Mouse (Mus musculus) limb, embryonic 11.5 days (tissue): ENCODE results near the gene Slc1a2. TPM values are rescaled to one million over a fixed set of nuclear protein-coding genes. Genes with fewer than 3 reads are reported as not detected.

Experiments
- ATAC-seq: fragments of 200-750 bp; cut with Nextera tagmentation; 2 replicates; pipeline ENCODE4 v1.8.0; 2017; ENCODE audit warnings: low read depth; ENCODE audit not compliant: insufficient number of reproducible peaks, low FRiP score, low TSS enrichment
- DNase-seq: peaks from one replicate; pipeline ENCODE4 v3.0.0-alpha.2; 2015; ENCODE audit warnings: low spot score
- H3K27ac ChIP-seq: fragments of 300-500 bp; sonication (generic); replicated peaks from 2 replicates; pipeline ENCODE4 v1.5.1; 2014; ENCODE audit warnings: low read depth, mild to moderate bottlenecking, low read length
- H3K27me3 ChIP-seq: fragments of 300-500 bp; sonication (generic); 2 replicates; pipeline ENCODE4 v1.6.1; 2014; ENCODE audit warnings: mild to moderate bottlenecking, low read length, mixed read lengths; ENCODE audit not compliant: control insufficient read depth, insufficient read depth
- H3K36me3 ChIP-seq: fragments of 300-500 bp; sonication (generic); 2 replicates; pipeline ENCODE4 v1.6.1; 2014; ENCODE audit warnings: mild to moderate bottlenecking, low read length, moderate library complexity, mixed read lengths; ENCODE audit not compliant: control insufficient read depth, insufficient read depth
- H3K4me1 ChIP-seq: fragments of 300-500 bp; sonication (generic); 2 replicates; pipeline ENCODE4 v1.6.1; 2014; ENCODE audit warnings: low read length, mixed read lengths; ENCODE audit not compliant: control insufficient read depth, insufficient read depth
- H3K4me2 ChIP-seq: fragments of 300-500 bp; sonication (generic); 2 replicates; pipeline ENCODE4 v1.6.1; 2014; ENCODE audit warnings: low read depth, mild to moderate bottlenecking, moderate library complexity; ENCODE audit not compliant: severe bottlenecking
- H3K4me3 ChIP-seq: fragments of 300-500 bp; sonication (generic); 2 replicates; pipeline ENCODE4 v1.5.1; 2014; ENCODE audit warnings: low read depth, low read length
- H3K9ac ChIP-seq: fragments of 300-500 bp; sonication (generic); 2 replicates; pipeline ENCODE4 v1.6.1; 2014; ENCODE audit warnings: mild to moderate bottlenecking, low read length
- H3K9me3 ChIP-seq: fragments of 300-500 bp; sonication (generic); 2 replicates; pipeline ENCODE4 v1.6.1; 2016; ENCODE audit warnings: low read length; ENCODE audit not compliant: control insufficient read depth
- WGBS: fragments of 180-500 bp; shearing (Covaris S2); extraction: QIAGEN DNeasy Blood & Tissue Kit; methylation state at CpG from one replicate; pipeline ENCODE4 v1.1.7; 2014; 5-methylcytosine and 5-hydroxymethylcytosine counted together
- polyA plus RNA-seq: library from polyadenylated mRNA; unstranded; fragments of >200 nt; fragmentation: Nextera tagmentation; extraction: Ambion mirVana; gene quantifications from 2 replicates; pipeline ENCODE4 v1.2.1, GENCODE M21; 2014

Slc1a2 gene
- polyA plus RNA-seq, 1 experiment from 2014 or later, result 0.11 TPM

- ATAC-seq (no peak), DNase-seq (no peak)
- Histone ChIP-seq H3K4me1 (no peaks in the 10 kb centered on the region), H3K27ac (no peak overlapping the region), H3K4me3 (no peak overlapping the region), H3K36me3 (no peaks in the 10 kb centered on the region), H3K27me3 (no peaks in the 10 kb centered on the region), H3K9ac (no peak overlapping the region), H3K4me2 (no peak overlapping the region), H3K9me3 (no peaks in the 10 kb centered on the region)
- WGBS, result 60% methylated on average over 8 of the region's 8 CpGs
These were observed 106.3 kb downstream of the Slc1a2 start for GRCm38 (mm10) chr2:102764602-102765374.

DNA sequence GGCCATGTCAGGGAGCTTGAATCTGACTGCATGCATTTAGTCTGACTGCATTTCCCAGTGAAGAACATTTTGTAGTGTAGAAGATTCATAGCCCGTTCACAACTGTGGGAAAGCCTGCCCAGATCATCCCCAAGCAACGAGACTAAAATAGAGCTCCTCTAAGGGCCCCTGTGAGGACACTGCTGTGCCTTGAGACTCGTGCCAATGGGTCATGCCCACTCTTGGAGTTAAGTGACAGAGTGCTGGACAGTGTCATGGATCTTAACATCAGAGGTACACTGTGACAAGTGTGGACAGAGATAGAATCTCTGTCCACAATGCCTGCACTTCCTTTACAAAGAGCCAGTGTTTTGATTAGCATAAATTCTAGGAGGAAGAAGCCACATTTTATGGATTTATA is 109.8 kb downstream of the Slc1a2 start:
- Histone ChIP-seq H3K4me1 (no peaks in the 10 kb centered on the region), H3K9me3 (no peaks in the 10 kb centered on the region), H3K27me3 (no peaks in the 10 kb centered on the region), H3K36me3 (no peaks in the 10 kb centered on the region), H3K9ac (no peak overlapping the region), H3K4me3 (no peak overlapping the region), H3K4me2 (no peak overlapping the region), H3K27ac (no peak overlapping the region)
- DNase-seq (no peak), ATAC-seq (no peak)
- 73% methylated on average over 3 of the region's 3 CpGs for WGBS

DNA sequence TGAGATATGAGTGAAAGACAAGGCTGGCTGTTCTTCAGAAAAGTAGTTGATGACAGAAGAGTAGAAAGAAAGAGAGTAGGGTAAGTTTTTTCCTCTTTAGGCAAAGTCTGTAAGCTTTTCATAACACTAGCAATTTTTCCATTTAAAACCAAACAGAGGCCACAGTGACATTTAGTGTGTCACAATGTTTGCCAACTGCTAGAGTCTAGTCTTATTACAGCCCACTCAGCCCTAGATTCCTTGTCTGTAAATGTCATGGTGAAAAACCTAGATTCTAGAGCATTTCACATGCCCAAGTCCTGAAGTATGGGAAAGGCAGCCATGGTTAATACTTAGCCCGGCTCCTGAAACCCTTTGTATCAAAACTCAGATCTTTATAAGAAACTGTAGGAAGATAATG is 112.8 kb downstream of the Slc1a2 start:
- Histone ChIP-seq H3K27ac (no peak overlapping the region), H3K27me3 (no peaks in the 10 kb centered on the region), H3K36me3 (no peaks in the 10 kb centered on the region), H3K4me2 (no peak overlapping the region), H3K9ac (no peak overlapping the region), H3K9me3 (no peaks in the 10 kb centered on the region), H3K4me3 (no peak overlapping the region), H3K4me1 (no peaks in the 10 kb centered on the region)
- DNase-seq (no peak), ATAC-seq (no peak)
- 89% methylated on average over 1 of the region's 1 CpGs for WGBS

- DNase-seq (no peak), ATAC-seq (no peak)
- H3K9me3 ChIP-seq, result no peaks in the 10 kb centered on the region
- WGBS, result 96% methylated on average over 5 of the region's 5 CpGs
- no peaks in the 10 kb centered on the region for H3K27me3 ChIP-seq
- H3K36me3 ChIP-seq, result no peaks in the 10 kb centered on the region
- no peak overlapping the region for H3K9ac ChIP-seq
- H3K4me3 ChIP-seq, result no peak overlapping the region
- H3K4me2 ChIP-seq, result no peak overlapping the region
- H3K27ac ChIP-seq, result no peak overlapping the region
- H3K4me1 ChIP-seq, result no peaks in the 10 kb centered on the region
These were observed 113.8 kb downstream of the Slc1a2 start for GRCm38 (mm10) chr2:102772276-102772675.

GRCm38 (mm10) chr2:102774700-102775099 is 116.2 kb downstream of the Slc1a2 start:
- ATAC-seq (no peak), DNase-seq (no peak)
- H3K9ac ChIP-seq, result no peak overlapping the region
- H3K9me3 ChIP-seq, result no peaks in the 10 kb centered on the region
- no peaks in the 10 kb centered on the region for H3K27me3 ChIP-seq
- H3K27ac ChIP-seq, result no peak overlapping the region
- no peak overlapping the region for H3K4me2 ChIP-seq
- H3K4me3 ChIP-seq, result no peak overlapping the region
- 83% methylated on average over 4 of the region's 4 CpGs for WGBS
- H3K4me1 ChIP-seq, result no peaks in the 10 kb centered on the region
- H3K36me3 ChIP-seq, result no peaks in the 10 kb centered on the region

GRCm38 (mm10) chr2:102775561-102775960 is 117.1 kb downstream of the Slc1a2 start:
- H3K4me3 ChIP-seq, result no peak overlapping the region
- 82% methylated on average over 1 of the region's 1 CpGs for WGBS

GRCm38 (mm10) chr2:102778208-102778607 is 119.7 kb downstream of the Slc1a2 start:
- Histone ChIP-seq H3K27me3 (no peaks in the 10 kb centered on the region), H3K4me2 (no peak overlapping the region), H3K27ac (no peak overlapping the region), H3K4me3 (no peak overlapping the region), H3K9me3 (no peaks in the 10 kb centered on the region), H3K9ac (no peak overlapping the region), H3K4me1 (no peaks in the 10 kb centered on the region), H3K36me3 (no peaks in the 10 kb centered on the region)
- ATAC-seq (no peak), DNase-seq (no peak)
- WGBS, result 89% methylated on average over 3 of the region's 3 CpGs

More at GRCm38 (mm10) chr2:102775561-102775960, 117.1 kb downstream of the Slc1a2 start:
- Histone ChIP-seq H3K27ac (no peak overlapping the region), H3K4me1 (no peaks in the 10 kb centered on the region), H3K4me2 (no peak overlapping the region), H3K27me3 (no peaks in the 10 kb centered on the region), H3K9me3 (no peaks in the 10 kb centered on the region), H3K9ac (no peak overlapping the region), H3K36me3 (no peaks in the 10 kb centered on the region)
- DNase-seq (no peak), ATAC-seq (no peak)

- WGBS, result 88% methylated on average over 7 of the region's 7 CpGs
- no peak for ATAC-seq
- DNase-seq, result no peak
- H3K4me1 ChIP-seq, result 0 out of 2 replicates have a peak, but pooled peaks cover 3% of the 10 kb centered on the region
- no peak overlapping the region for H3K4me3 ChIP-seq
- H3K9ac ChIP-seq, result no peak overlapping the region
- H3K4me2 ChIP-seq, result no peak overlapping the region
- H3K36me3 ChIP-seq, result no peaks in the 10 kb centered on the region
- H3K27me3 ChIP-seq, result no peaks in the 10 kb centered on the region
- no peaks in the 10 kb centered on the region for H3K9me3 ChIP-seq
- H3K27ac ChIP-seq, result no peak overlapping the region
These were observed 124.3 kb downstream of the Slc1a2 start for GRCm38 (mm10) chr2:102782751-102783150.

DNA sequence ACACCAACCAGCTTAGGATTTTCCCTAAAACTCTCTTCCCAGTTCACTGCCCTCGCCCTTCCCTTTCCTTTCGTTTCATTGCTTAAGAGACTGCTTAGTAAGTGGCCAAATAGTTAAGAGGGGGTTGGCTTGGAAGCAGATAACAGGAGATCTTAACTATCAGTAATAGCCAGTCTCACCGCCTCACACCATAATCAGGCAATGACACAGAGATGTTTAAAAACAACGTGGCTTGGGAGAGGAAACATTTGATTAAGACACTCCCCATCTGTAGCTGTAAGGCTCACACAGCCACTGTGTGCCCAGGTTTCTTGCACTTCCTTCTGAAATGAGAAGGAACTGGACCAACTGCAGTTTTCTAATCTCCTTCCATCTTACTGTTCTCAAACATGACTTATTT is 127.2 kb downstream of the Slc1a2 start:
- Histone ChIP-seq H3K9me3 (no peaks in the 10 kb centered on the region), H3K36me3 (no peaks in the 10 kb centered on the region), H3K9ac (no peak overlapping the region), H3K27me3 (no peaks in the 10 kb centered on the region), H3K4me3 (no peak overlapping the region), H3K4me2 (no peak overlapping the region), H3K4me1 (0 out of 2 replicates have a peak, but pooled peaks cover 3% of the 10 kb centered on the region), H3K27ac (no peak overlapping the region)
- 62% methylated on average over 4 of the region's 4 CpGs for WGBS
- ATAC-seq, result no peak
- DNase-seq, result no peak
